In genomic region chr19:45176269-45176668, GRCm38 (mm10) we compare ENCODE assay signal across 10 mouse cellular contexts. TPM values are rescaled to one million over a fixed set of nuclear protein-coding genes. Genes with fewer than 3 reads are reported as not detected.
A peak's percentile ranks its signal among the peaks of the same experiment; 100 is the strongest.
DNase-seq lines count a peak whose midpoint lies in the region; ATAC-seq and TF ChIP-seq lines count a peak whose summit lies in the region.
"Had no signal": no experiment of that assay in that cellular context is flagged by ENCODE, and none has a peak within 500 bp of the region (broad histone marks: within the 10 kb centered on the region; RNA-seq: fewer than 3 reads in every experiment).

No protein-coding gene starts in this region.

- peaks cover 3% of the 10 kb centered on the region; the same call in 1 of the 2 replicates for H3K4me1 ChIP-seq in heart, adult 2 months (ENCODE audit: control insufficient read depth, insufficient read depth, low read length)
- 0 out of 2 replicates have a peak, but pooled peaks cover 2% of the 10 kb centered on the region for H3K4me1 ChIP-seq in liver, embryonic 11.5 days (replicated peaks; ENCODE audit: control insufficient read depth, insufficient read depth, low read length)
- no peaks in the 10 kb centered on the region for H3K4me1 ChIP-seq in intestine, postnatal 0 days (replicated peaks; ENCODE audit: control insufficient read depth, insufficient read depth, low read length)

- no peaks in the 10 kb centered on the region for H3K9me3 ChIP-seq in liver, embryonic 11.5 days (ENCODE audit: control insufficient read depth, low read length)
- H3K9me3 ChIP-seq in intestine, postnatal 0 days (ENCODE audit: control insufficient read depth) = no peaks in the 10 kb centered on the region

- no peaks in the 10 kb centered on the region for H3K27me3 ChIP-seq in heart, adult 2 months (ENCODE audit: control insufficient read depth, insufficient read depth, low read length)
- H3K27me3 ChIP-seq in liver, embryonic 11.5 days (replicated peaks; ENCODE audit: control insufficient read depth, insufficient read depth, low read length) = peaks cover 4% of the 10 kb centered on the region; the same call in 1 of the 2 replicates
- peaks cover 3% of the 10 kb centered on the region; the same call in 1 of the 2 replicates for H3K27me3 ChIP-seq in intestine, postnatal 0 days (replicated peaks; ENCODE audit: control insufficient read depth, insufficient read depth, low read length)

- ATAC-seq in liver, embryonic 11.5 days (replicated peaks; ENCODE audit: low FRiP score) = peak; percentile 29; the same call in 1 of the 2 replicates
- no peak for ATAC-seq in intestine, postnatal 0 days

- TF ChIP-seq POLR2A in heart, adult 2 months (IDR thresholded peaks at IDR 0.05; ENCODE audit: insufficient read depth, low read depth, low read length) = no peak

- TF ChIP-seq CTCF in heart, adult 2 months (IDR thresholded peaks at IDR 0.05) = no peak
- no peak for TF ChIP-seq CTCF in intestine, postnatal 0 days (IDR thresholded peaks at IDR 0.05; ENCODE audit: low read depth)

- no peaks in the 10 kb centered on the region for H3K79me2 ChIP-seq in heart, adult 2 months (replicated peaks; ENCODE audit: control insufficient read depth, insufficient read depth, low read length)

- no peak overlapping the region for H3K27ac ChIP-seq in heart, adult 2 months
- H3K27ac ChIP-seq in liver, embryonic 11.5 days (ENCODE audit: low read depth, low read length) = no peak overlapping the region
- H3K27ac ChIP-seq in intestine, postnatal 0 days (ENCODE audit: low read depth, low read length) = no peak overlapping the region
- H3K27ac ChIP-seq: embryonic facial prominence, embryonic 13.5 days had no signal

- TF ChIP-seq EP300 in heart, adult 2 months (IDR thresholded peaks at IDR 0.05; ENCODE audit: insufficient read depth, low read depth, low read length) = 0 out of 2 replicates have a peak, but pooled peaks have one; percentile 14

- intact Hi-C loops in heart, adult 2 months (cut with DNase I) = loop anchor here (5.0 kb wide), 1 partner anchor 371 kb away; no protein-coding TSS in a partner anchor
- intact Hi-C loops in heart, postnatal 36 days (cut with DNase I) = loop anchor here (2.0 to 5.0 kb wide), 2 partner anchors 261 to 369 kb away; no protein-coding TSS in a partner anchor

- H3K4me2 ChIP-seq in liver, embryonic 11.5 days = peak overlapping the region; percentile 16
- no peak overlapping the region for H3K4me2 ChIP-seq in intestine, postnatal 0 days (replicated peaks; ENCODE audit: low read depth)

- 43% methylated on average over 8 of the region's 8 CpGs for WGBS in heart, adult 2 months
- WGBS in liver, embryonic 11.5 days = 37% methylated on average over 8 of the region's 8 CpGs
- 57% methylated on average over 8 of the region's 8 CpGs for WGBS in intestine, postnatal 0 days

- H3K9ac ChIP-seq in heart, adult 2 months (ENCODE audit: low read depth, low read length) = no peak overlapping the region
- no peak overlapping the region for H3K9ac ChIP-seq in liver, embryonic 11.5 days (ENCODE audit: low read depth, low read length)
- no peak overlapping the region for H3K9ac ChIP-seq in intestine, postnatal 0 days (ENCODE audit: low read depth, low read length)
- H3K9ac ChIP-seq: embryonic facial prominence, embryonic 13.5 days had no signal

- no peak overlapping the region for H3K4me3 ChIP-seq in heart, adult 2 months
- H3K4me3 ChIP-seq in liver, embryonic 11.5 days (ENCODE audit: low read depth, low read length) = no peak overlapping the region
- H3K4me3 ChIP-seq in intestine, postnatal 0 days (ENCODE audit: low read depth, low read length) = no peak overlapping the region
- H3K4me3 ChIP-seq: embryonic facial prominence, embryonic 13.5 days had no signal

- peak in 1 of 2 experiments; percentile 20 for DNase-seq in heart, adult 2 months
- DNase-seq in heart, postnatal 36 days = no peak
- DNase-seq in Muller cell, postnatal 12 days (ENCODE audit: inconsistent ontology term) = peak; percentile 47
- no peak for DNase-seq in liver, embryonic 11.5 days (ENCODE audit: low spot score)
- peak; percentile 15 for DNase-seq in naive thymus-derived CD4-positive, alpha-beta T cell, adult 2 months (ENCODE audit: low read depth)
- DNase-seq in adrenal gland, adult (ENCODE audit: inconsistent age in 2 of 2, low spot score in 1 of 2) = no peak
- DNase-seq in embryo, embryonic 11 days = no peak

- H3K36me3 ChIP-seq in heart, adult 2 months (ENCODE audit: control insufficient read depth, insufficient read depth, low read length) = no peaks in the 10 kb centered on the region
- H3K36me3 ChIP-seq in liver, embryonic 11.5 days (ENCODE audit: control insufficient read depth, insufficient read depth, low read length) = no peaks in the 10 kb centered on the region
- H3K36me3 ChIP-seq in intestine, postnatal 0 days (ENCODE audit: control insufficient read depth, insufficient read depth) = no peaks in the 10 kb centered on the region
- H3K36me3 ChIP-seq: embryonic facial prominence, embryonic 13.5 days had no signal

RNA-seq across cellular contexts. Expression of gene Tlx1, which starts 25.8 kb away (rescaled TPM):
- total RNA-seq in heart, adult 2 months (2021) = under 1 TPM; 0.10 to 0.11 TPM
- 0.09 and 0.20 TPM in 2 replicates for polyA plus RNA-seq in heart, adult 2 months (2012; rRNA removed)
- total RNA-seq in heart, postnatal 36 days (2021) = not detected
- polyA plus RNA-seq in liver, embryonic 11.5 days (2014; fragmentation: Nextera tagmentation; extraction: Ambion mirVana) = 0.29 and 0.32 TPM in 2 replicates
- polyA plus RNA-seq in intestine, postnatal 0 days (2015; fragmentation: Nextera tagmentation; extraction: Ambion mirVana) = not detected in 2 replicates
- polyA plus RNA-seq: kidney, adult 2 months had no signal

RNA-seq across cellular contexts. Expression of gene Lbx1, which starts 59.3 kb away (rescaled TPM):
- total RNA-seq in heart, adult 2 months (2021) = under 1 TPM in 1 of 2 experiments, not detected in 1; 0.14 TPM
- polyA plus RNA-seq in heart, adult 2 months (2012; rRNA removed) = not detected in 2 replicates
- total RNA-seq in heart, postnatal 36 days (2021) = under 1 TPM in 1 of 2 experiments, not detected in 1; 0.11 TPM
- 0.14 and 0.58 TPM in 2 replicates for polyA plus RNA-seq in liver, embryonic 11.5 days (2014; fragmentation: Nextera tagmentation; extraction: Ambion mirVana)
- not detected in 2 replicates for polyA plus RNA-seq in intestine, postnatal 0 days (2015; fragmentation: Nextera tagmentation; extraction: Ambion mirVana)

Comparison
In these comparisons a context has a peak if more than half of its experiments do, and no peak if none do; other contexts are left out.
1. DNase-seq: peak in Muller cell, postnatal 12 days (single experiment) and naive thymus-derived CD4-positive, alpha-beta T cell, adult 2 months (single experiment); none in heart, postnatal 36 days (0 of 2), liver, embryonic 11.5 days (single experiment), adrenal gland, adult (0 of 2) and embryo, embryonic 11 days (single experiment).